Mouse (Mus musculus) forebrain, embryonic 14.5 days (tissue): ENCODE measurements around the gene Uchl1. TPM values are rescaled to one million over a fixed set of nuclear protein-coding genes. Genes with fewer than 3 reads are reported as not detected.

Experiments used
- ATAC-seq: fragments of 200-750 bp; cut with Nextera tagmentation; 2 replicates; pipeline ENCODE4 v1.8.0; 2017; ENCODE audit warnings: mild to moderate bottlenecking, moderate library complexity
- DNase-seq: peaks from one replicate; pipeline ENCODE4 v3.0.0-alpha.2; 2015; ENCODE audit warnings: low spot score
- H3K27ac ChIP-seq: fragments of 300-500 bp; sonication (generic); 2 replicates; pipeline ENCODE4 v1.5.1; 2014; ENCODE audit warnings: low read depth, mild to moderate bottlenecking, control low read depth, low read length, moderate library complexity
- H3K27me3 ChIP-seq: fragments of 300-500 bp; sonication (generic); replicated peaks from 2 replicates; pipeline ENCODE4 v1.6.1; 2014; ENCODE audit warnings: low read length, control low read depth, mixed read lengths; ENCODE audit not compliant: control insufficient read depth, insufficient read depth
- H3K36me3 ChIP-seq: fragments of 300-500 bp; sonication (generic); 2 replicates; pipeline ENCODE4 v1.6.1; 2014; ENCODE audit warnings: low read length, control low read depth; ENCODE audit not compliant: control insufficient read depth, insufficient read depth
- H3K4me1 ChIP-seq: fragments of 300-500 bp; sonication (generic); 2 replicates; pipeline ENCODE4 v1.6.1; 2014; ENCODE audit warnings: antibody characterized with exemption, low read length, control low read depth; ENCODE audit not compliant: control insufficient read depth, insufficient read depth
- H3K4me2 ChIP-seq: fragments of 300-500 bp; sonication (generic); 2 replicates; pipeline ENCODE4 v1.6.1; 2014; ENCODE audit warnings: mild to moderate bottlenecking, control low read depth, low read length
- H3K4me3 ChIP-seq: fragments of 300-500 bp; sonication (generic); 2 replicates; pipeline ENCODE4 v1.5.1; 2014; ENCODE audit warnings: low read depth, low read length, control low read depth
- H3K9ac ChIP-seq: fragments of 300-500 bp; sonication (generic); 2 replicates; pipeline ENCODE4 v1.6.1; 2014; ENCODE audit warnings: mild to moderate bottlenecking, low read length, control low read depth, moderate library complexity
- H3K9me3 ChIP-seq: fragments of 300-500 bp; sonication (generic); replicated peaks from 2 replicates; pipeline ENCODE4 v1.6.1; 2016; ENCODE audit warnings: low read length, control low read depth, mixed read lengths; ENCODE audit not compliant: control insufficient read depth
- WGBS: fragments of 180-500 bp; shearing (Covaris S2); extraction: QIAGEN DNeasy Blood & Tissue Kit; methylation state at CpG from one replicate; pipeline ENCODE4 v1.1.7; 2014; 5-methylcytosine and 5-hydroxymethylcytosine counted together
- polyA plus RNA-seq: library from polyadenylated mRNA; unstranded; fragments of >200 nt; fragmentation: Nextera tagmentation; extraction: Ambion mirVana; gene quantifications from 2 replicates; pipeline ENCODE4 v1.2.1, GENCODE M21; 2014

Gene Uchl1
- polyA plus RNA-seq: 1,206 and 1,411 TPM in 2 replicates

DNA sequence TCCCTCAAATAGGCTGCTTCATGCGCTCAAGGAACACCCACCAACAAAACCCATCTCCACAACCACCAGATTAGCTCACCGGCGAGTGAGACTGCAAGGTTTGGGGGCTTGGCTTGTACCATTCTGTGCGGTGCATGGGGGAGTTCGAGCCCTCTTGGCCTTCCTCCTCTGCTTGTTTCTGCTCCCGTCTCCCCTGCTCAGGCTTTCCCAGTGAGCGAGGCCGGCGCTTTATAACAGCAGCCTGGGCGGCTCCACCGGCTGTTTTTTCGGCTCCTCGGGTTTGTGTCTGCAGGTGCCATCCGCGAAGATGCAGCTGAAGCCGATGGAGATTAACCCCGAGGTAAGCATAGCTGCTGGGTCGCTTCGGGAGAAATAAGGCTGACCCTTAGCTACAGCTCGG, at the start of gene Uchl1:
Gene Uchl1, plus strand, starts transcription at position 109 of the 400 bp plus-strand sequence.
- WGBS: under 1% methylated on average over 20 of the region's 20 CpGs
- Histone ChIP-seq H3K4me2 (peak within 1 kb of the TSS; percentile 84), H3K9ac (peak within 1 kb of the TSS; percentile 89), H3K36me3 (peaks cover 14% of the 10 kb centered on the region), H3K27ac (peak within 1 kb of the TSS; percentile 75), H3K27me3 (no peaks in the 10 kb centered on the region), H3K4me1 (peaks cover 22% of the 10 kb centered on the region), H3K9me3 (no peaks in the 10 kb centered on the region), H3K4me3 (peak within 1 kb of the TSS; percentile 77)
- DNase-seq: peak; percentile 98
- ATAC-seq: peak; percentile 94

DNA sequence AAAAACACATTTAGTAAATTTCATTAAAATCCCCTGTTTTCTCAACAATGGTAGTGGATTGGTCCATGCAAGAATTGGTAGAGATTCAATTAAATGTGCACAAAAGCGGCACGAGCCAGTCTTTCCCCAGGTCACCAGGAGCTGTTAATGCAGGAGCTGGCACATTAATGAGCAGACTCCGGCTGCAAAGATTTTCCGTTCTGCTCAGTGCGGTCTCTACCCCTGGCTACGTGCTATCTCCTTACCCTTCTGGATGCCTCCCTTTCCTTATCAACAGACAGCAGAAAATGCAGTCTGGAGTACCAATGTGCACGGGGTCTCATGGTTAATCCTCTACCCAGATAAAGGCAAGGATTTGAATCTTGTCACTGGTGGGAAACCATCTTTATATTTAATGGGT, 48.1 kb upstream of the Uchl1 start:
- ATAC-seq (peak; percentile 44; the same call in 1 of the 2 replicates), DNase-seq (peak; percentile 48)
- WGBS: 25% methylated on average over 7 of the region's 7 CpGs
- no peak overlapping the region for H3K4me3 ChIP-seq
- no peaks in the 10 kb centered on the region for H3K4me1 ChIP-seq
- no peaks in the 10 kb centered on the region for H3K27me3 ChIP-seq
- no peak overlapping the region for H3K4me2 ChIP-seq
- H3K27ac ChIP-seq: no peak overlapping the region
- no peaks in the 10 kb centered on the region for H3K36me3 ChIP-seq
- no peaks in the 10 kb centered on the region for H3K9me3 ChIP-seq
- no peak overlapping the region for H3K9ac ChIP-seq

DNA sequence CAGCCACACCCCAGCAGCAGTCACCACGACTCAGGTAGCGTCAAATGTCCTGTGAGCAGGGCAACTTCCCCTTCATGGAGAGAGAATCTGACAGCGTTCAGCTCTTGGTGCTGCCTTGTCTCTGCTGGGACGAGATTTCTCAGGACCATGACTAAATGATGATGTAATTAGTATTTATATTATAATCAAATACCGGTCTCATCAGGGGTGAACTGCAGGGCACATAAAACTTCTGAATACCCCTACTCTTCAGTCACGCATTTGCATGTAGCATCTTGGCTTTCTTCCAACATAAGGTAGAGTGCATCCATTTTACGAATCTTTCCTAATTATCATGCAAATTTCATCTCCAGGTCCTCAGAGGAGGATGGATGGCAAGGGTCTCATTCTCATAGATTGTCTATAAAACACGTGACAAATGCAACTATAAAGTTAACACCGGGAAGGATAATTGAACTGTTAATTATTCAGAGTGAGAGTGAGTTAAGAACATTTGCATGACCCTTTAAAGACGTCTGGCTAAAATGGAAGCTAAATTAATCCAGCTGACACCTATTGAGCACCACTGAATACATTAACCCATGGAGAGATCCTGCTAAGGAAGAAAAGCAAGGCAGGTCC, 40.3 kb upstream of the Uchl1 start:
- no peaks in the 10 kb centered on the region for H3K27me3 ChIP-seq
- whole genome bisulfite sequencing: 22% methylated on average over 10 of the region's 10 CpGs
- H3K4me2 ChIP-seq: no peak overlapping the region
- no peaks in the 10 kb centered on the region for H3K9me3 ChIP-seq
- peak; percentile 36 for DNase-seq
- no peak for ATAC-seq
- H3K36me3 ChIP-seq: no peaks in the 10 kb centered on the region
- H3K4me3 ChIP-seq: no peak overlapping the region
- H3K4me1 ChIP-seq: 0 out of 2 replicates have a peak, but pooled peaks cover 5% of the 10 kb centered on the region
- H3K27ac ChIP-seq: no peak overlapping the region
- H3K9ac ChIP-seq: no peak overlapping the region

DNA sequence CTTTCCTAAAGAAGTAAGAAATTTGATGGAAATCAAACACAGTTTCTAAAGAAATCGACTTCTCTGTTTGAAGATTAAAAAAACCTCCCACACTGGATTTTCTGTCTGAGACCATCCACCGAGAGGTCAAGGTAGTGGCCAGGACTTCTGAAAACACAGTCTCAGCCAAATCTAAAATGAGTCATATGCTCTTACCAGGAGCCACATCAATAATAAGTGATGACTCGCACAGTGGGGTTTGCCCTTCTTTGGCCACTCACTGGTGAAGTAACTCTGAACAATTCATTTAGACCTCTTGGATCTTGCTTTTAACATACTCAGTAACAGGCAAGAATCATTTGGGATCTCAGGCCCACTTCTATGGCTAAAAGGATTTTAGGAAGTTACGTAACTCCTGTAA, 33.7 kb upstream of the Uchl1 start:
- no peaks in the 10 kb centered on the region for H3K9me3 ChIP-seq
- 92% methylated on average over 4 of the region's 4 CpGs for WGBS
- H3K27me3 ChIP-seq: no peaks in the 10 kb centered on the region
- H3K4me1 ChIP-seq: no peaks in the 10 kb centered on the region
- H3K4me2 ChIP-seq: no peak overlapping the region
- no peaks in the 10 kb centered on the region for H3K36me3 ChIP-seq
- DNase-seq (no peak), ATAC-seq (no peak)
- H3K27ac ChIP-seq: no peak overlapping the region
- no peak overlapping the region for H3K4me3 ChIP-seq
- no peak overlapping the region for H3K9ac ChIP-seq

DNA sequence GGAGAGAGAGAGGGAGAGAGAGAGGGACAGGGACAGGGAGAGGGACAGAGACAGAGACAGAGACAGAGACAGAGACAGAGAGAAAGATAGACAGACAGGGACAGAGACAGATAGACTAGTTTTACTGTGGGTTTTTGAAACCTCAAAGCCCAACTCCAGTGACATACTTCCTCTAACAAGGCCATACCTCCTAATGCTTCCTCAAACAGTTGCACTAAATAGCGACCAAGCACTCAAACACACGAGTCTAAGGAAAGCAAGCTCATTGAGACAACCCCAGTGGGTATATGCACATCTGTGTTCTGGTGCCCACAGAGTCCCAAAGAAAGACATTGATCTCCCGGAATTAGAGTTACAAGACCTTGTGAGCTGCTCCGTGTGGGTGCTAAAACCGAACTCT, 32.6 kb upstream of the Uchl1 start:
- 93% methylated on average over 5 of the region's 5 CpGs for WGBS
- H3K4me1 ChIP-seq: no peaks in the 10 kb centered on the region

DNA sequence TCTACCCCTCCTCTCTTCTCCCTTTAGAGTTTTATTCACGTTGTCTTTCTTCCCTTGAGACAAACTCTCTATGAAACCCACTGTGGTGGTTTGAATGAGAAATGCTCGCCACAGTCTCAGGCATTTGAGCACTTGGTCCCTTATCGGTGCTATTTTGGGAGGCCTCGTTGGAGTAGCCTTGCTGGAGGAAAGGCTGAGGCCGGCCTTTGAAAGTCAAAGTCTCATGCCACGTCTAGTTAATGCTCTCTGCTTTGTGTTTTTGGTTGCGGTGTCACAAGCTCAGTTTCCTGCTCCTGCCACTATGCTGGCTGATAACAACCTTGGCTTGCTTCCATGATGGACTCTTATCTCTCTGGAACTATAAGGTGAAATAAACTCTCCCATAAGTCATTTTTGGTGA, 28.4 kb upstream of the Uchl1 start:
- Histone ChIP-seq H3K4me2 (no peak overlapping the region), H3K27me3 (no peaks in the 10 kb centered on the region)
- 65% methylated on average over 7 of the region's 7 CpGs for WGBS

More for the DNA sequence above, 32.6 kb upstream of the Uchl1 start:
- Histone ChIP-seq H3K9ac (no peak overlapping the region), H3K4me2 (no peak overlapping the region), H3K36me3 (no peaks in the 10 kb centered on the region), H3K27me3 (no peaks in the 10 kb centered on the region), H3K27ac (no peak overlapping the region), H3K9me3 (no peaks in the 10 kb centered on the region), H3K4me3 (no peak overlapping the region)
- DNase-seq (no peak), ATAC-seq (no peak)

DNA sequence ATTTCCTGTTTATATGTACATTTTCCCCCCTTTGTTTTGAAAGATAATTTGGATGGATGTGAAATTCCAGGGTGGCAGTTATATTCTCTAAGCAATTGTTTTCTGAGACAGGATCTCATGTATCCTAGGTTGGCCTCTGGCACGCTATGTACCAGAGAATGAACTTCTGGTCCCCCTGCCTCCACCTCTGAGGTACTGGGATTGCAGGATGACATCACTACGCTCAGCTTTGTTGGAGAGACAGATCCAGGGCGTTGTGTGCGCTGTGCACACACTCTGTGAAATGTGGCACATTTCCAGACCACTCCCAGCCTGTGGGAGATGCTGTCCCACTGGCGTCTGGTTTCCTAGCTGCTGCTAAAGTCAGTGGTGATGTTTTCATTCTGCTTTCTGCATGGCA, 21.7 kb upstream of the Uchl1 start:
- ATAC-seq (peak; percentile 91), DNase-seq (peak; percentile 79)
- no peak overlapping the region for H3K27ac ChIP-seq

More for the DNA sequence above, 28.4 kb upstream of the Uchl1 start:
- no peak for DNase-seq
- Histone ChIP-seq H3K4me3 (no peak overlapping the region), H3K4me1 (no peaks in the 10 kb centered on the region), H3K27ac (no peak overlapping the region), H3K9me3 (no peaks in the 10 kb centered on the region), H3K9ac (no peak overlapping the region), H3K36me3 (no peaks in the 10 kb centered on the region)
- no peak for ATAC-seq

DNA sequence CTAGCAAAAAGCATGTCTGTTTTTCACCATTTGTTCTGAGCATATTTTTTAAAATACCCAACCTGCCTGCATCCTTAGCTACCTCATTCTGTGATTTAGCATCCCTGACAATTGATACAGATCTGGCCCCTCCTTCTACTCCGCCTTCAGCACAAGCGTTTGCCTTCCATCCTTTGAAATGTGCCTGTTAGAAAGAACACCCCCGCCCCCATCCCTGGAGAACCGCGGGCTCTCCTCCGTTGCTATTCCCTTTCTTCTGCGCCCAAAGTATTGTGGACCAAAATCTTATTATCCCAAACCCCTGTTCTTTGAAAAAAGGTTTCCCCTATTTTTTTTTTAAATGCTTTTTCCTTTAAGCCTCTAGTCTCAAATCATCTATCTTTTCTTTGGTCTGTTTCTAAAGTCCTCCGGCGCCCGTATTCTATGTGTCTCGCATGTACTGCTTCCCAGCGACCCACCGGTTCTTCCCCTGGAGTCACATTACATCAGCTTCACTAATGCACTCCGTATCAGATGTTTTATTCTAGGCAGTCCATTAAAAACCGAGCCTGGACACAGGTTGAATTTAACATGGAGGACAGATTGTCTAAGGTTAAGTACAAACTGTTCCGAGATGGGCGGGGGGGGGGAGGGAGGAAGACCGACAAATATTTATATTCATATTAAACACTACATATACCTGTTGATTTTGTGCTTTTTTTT, 551 bp upstream of the Uchl1 start:
- Histone ChIP-seq H3K36me3 (peaks cover 7% of the 10 kb centered on the region), H3K4me1 (peaks cover 22% of the 10 kb centered on the region), H3K27me3 (no peaks in the 10 kb centered on the region), H3K4me2 (peak overlapping the region; percentile 84), H3K4me3 (peak overlapping the region; percentile 77), H3K9ac (peak overlapping the region; percentile 56), H3K27ac (peak overlapping the region; percentile 64), H3K9me3 (no peaks in the 10 kb centered on the region)
- peak; percentile 70 for DNase-seq
- WGBS: under 1% methylated on average over 18 of the region's 18 CpGs
- ATAC-seq: peak; percentile 21

More for the DNA sequence above, 21.7 kb upstream of the Uchl1 start:
- H3K4me3 ChIP-seq: no peak overlapping the region
- no peaks in the 10 kb centered on the region for H3K36me3 ChIP-seq
- no peaks in the 10 kb centered on the region for H3K4me1 ChIP-seq
- WGBS: 28% methylated on average over 5 of the region's 5 CpGs
- no peaks in the 10 kb centered on the region for H3K27me3 ChIP-seq
- H3K4me2 ChIP-seq: no peak overlapping the region
- no peaks in the 10 kb centered on the region for H3K9me3 ChIP-seq
- no peak overlapping the region for H3K9ac ChIP-seq
